Mouse (Mus musculus): ENCODE data around the gene Gm20538. TPM values are rescaled to one million over a fixed set of nuclear protein-coding genes. Genes with fewer than 3 reads are reported as not detected.

Gene Gm20538
- not detected in 2 replicates for polyA plus RNA-seq (2012; rRNA removed)

GRCm38 (mm10) chr19:44552731-44553130 lies at the start of gene Gm20538:
Gene Gm20538, minus strand, starts transcription at chr19:44552831.

GRCm38 (mm10) chr19:44562652-44563206 lies 10.1 kb upstream of the Gm20538 start, which contains the start of gene Hif1an:
Gene Hif1an, plus strand, starts transcription at chr19:44562850.

DNA sequence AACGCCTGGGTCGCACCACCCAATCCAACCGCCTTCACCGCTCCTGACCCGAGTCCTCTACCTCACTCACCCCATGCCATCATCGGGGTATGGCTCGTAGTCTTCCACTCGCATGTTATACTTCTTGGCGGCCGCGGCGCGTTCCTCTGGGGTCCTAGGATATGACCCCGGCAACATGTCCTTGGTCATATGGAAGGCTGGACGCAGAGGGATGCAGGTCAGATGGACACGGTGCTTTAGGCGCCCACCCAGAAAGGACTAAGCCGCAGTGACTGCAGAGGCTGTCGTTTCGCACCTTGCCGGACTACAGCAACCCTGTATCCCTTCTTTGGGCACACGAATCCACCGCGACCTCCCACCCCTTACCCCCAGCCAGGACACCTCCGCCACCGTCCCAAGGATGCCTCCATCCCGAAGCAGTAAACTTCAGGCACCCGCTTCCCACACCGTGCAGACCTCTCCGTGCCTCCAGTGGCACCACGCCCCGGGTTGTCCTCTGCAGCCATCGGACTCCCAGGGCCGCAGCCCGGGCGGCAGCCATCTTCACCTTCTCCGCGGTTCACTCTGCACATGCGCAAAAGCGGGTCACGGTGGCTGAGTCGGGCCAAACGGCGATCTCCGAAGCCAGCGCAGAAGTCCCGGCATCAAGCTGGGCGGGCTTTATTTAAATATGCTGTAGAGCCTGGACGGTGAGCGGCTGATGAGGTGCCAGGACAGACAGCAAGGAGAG lies 2.4 kb upstream of the Gm20538 start, which contains the start of gene Ndufb8:
Ndufb8 (minus strand) TSS at position 580 of the 730 bp plus-strand sequence.

DNA sequence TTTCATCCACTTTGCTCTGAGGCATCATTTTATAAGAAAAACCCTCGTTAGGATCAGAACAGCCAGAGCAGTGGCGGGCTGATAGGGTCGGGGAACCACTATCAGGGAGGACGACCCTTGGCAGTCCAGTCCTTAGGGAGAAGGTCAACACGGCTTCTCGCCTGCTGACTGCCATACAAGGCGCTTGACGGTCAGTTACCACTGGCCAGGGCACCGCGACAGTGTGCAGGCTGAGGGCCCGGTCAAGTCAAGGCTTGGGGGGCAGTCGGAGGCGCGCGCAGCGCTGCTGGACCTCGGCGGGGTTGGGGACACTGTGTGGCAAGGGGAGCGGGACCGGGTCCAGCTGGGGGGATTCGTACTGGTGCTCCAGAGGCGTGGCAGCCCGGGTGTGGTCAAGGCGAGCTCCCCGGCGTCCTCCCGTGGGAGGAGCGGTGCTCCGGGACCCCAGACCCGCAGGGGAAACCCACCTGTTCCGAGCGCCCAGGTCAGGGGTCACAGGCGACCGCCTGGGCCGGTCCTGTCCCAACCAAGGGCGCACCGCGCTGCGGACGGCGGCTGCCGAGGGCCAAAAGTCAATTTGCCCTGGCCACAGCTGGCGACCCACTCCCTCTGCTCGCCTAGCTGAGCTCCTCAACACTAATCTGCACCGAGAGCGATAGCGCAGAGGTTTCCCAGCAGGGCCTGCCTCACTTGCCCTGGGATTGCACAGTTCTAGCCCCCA lies 7.2 kb downstream of the Gm20538 start, which contains the start of gene Sec31b:
Sec31b (minus strand) TSS at position 544 of the 721 bp plus-strand sequence.

Other genes starting within 250 kb of the Gm20538 start
- gene Scd4, start 219.7 kb downstream of the Gm20538 start, polyA plus RNA-seq (2012; rRNA removed), result 0.06 and 0.07 TPM in 2 replicates
- gene Scd1, start 145.0 kb downstream of the Gm20538 start, polyA plus RNA-seq (2012; rRNA removed), result 63.8 and 123 TPM in 2 replicates
- gene Wnt8b, start 59.4 kb downstream of the Gm20538 start, polyA plus RNA-seq (2012; rRNA removed), result not detected in 2 replicates
- 2.2 and 2.4 TPM in 2 replicates for gene Sec31b, start 7.0 kb downstream of the Gm20538 start, polyA plus RNA-seq (2012; rRNA removed)
- 248 and 254 TPM in 2 replicates for gene Ndufb8, start 2.6 kb upstream of the Gm20538 start, polyA plus RNA-seq (2012; rRNA removed)
- 6.2 and 6.4 TPM in 2 replicates for gene Hif1an, start 10.0 kb upstream of the Gm20538 start, polyA plus RNA-seq (2012; rRNA removed)
- not detected in 2 replicates for gene Pax2, start 203.2 kb upstream of the Gm20538 start, polyA plus RNA-seq (2012; rRNA removed)

Data from liver, embryonic 18 days (tissue).